Mouse (Mus musculus) embryonic facial prominence, embryonic 12.5 days (tissue): ENCODE measurements around the gene Kmt5b. TPM values are rescaled to one million over a fixed set of nuclear protein-coding genes. Genes with fewer than 3 reads are reported as not detected.

Source experiments
- ATAC-seq: fragments of 200-750 bp; cut with Nextera tagmentation; 2 replicates; pipeline ENCODE4 v1.8.0; 2017; ENCODE audit not compliant: insufficient number of reproducible peaks, insufficient read depth, low FRiP score, low TSS enrichment
- H3K27ac ChIP-seq: fragments of 300-500 bp; sonication (generic); 2 replicates; pipeline ENCODE4 v1.5.1; 2016; ENCODE audit warnings: mild to moderate bottlenecking
- H3K27me3 ChIP-seq: fragments of 300-500 bp; sonication (generic); 2 replicates; pipeline ENCODE4 v1.6.1; 2016; ENCODE audit warnings: mild to moderate bottlenecking, moderate library complexity
- H3K36me3 ChIP-seq: fragments of 300-500 bp; sonication (generic); 2 replicates; pipeline ENCODE4 v1.6.1; 2016; ENCODE audit warnings: mild to moderate bottlenecking
- H3K4me1 ChIP-seq: fragments of 300-500 bp; sonication (generic); 2 replicates; pipeline ENCODE4 v1.6.1; 2016
- H3K4me2 ChIP-seq: fragments of 300-500 bp; sonication (generic); replicated peaks from 2 replicates; pipeline ENCODE4 v1.6.1; 2016; ENCODE audit warnings: mild to moderate bottlenecking, moderate library complexity
- H3K4me3 ChIP-seq: fragments of 300-500 bp; sonication (generic); 2 replicates; pipeline ENCODE4 v1.5.1; 2016; ENCODE audit warnings: mild to moderate bottlenecking
- H3K9ac ChIP-seq: fragments of 300-500 bp; sonication (generic); 2 replicates; pipeline ENCODE4 v1.6.1; 2016; ENCODE audit warnings: mild to moderate bottlenecking, moderate library complexity
- H3K9me3 ChIP-seq: fragments of 300-500 bp; sonication (generic); 2 replicates; pipeline ENCODE4 v1.6.1; 2016; ENCODE audit warnings: mild to moderate bottlenecking, moderate library complexity
- WGBS: fragments of 180-500 bp; shearing (Covaris S2); methylation state at CpG from one replicate; pipeline ENCODE4 v1.1.7; 2016; 5-methylcytosine and 5-hydroxymethylcytosine counted together
- polyA plus RNA-seq: library from polyadenylated mRNA; unstranded; fragments of >200 nt; fragmentation: Nextera tagmentation; extraction: Ambion mirVana; gene quantifications from 2 replicates; pipeline ENCODE4 v1.2.1, GENCODE M21; 2016

Gene Kmt5b
- polyA plus RNA-seq, 1 experiment from 2014 or later: 42.2 TPM

- H3K4me1 ChIP-seq: 0 out of 2 replicates have a peak, but pooled peaks cover 7% of the 10 kb centered on the region
- no peak overlapping the region for H3K27ac ChIP-seq
- H3K4me3 ChIP-seq: no peak overlapping the region
- no peak overlapping the region for H3K4me2 ChIP-seq
- H3K27me3 ChIP-seq: no peaks in the 10 kb centered on the region
- no peak overlapping the region for H3K9ac ChIP-seq
- 80% methylated on average over 10 of the region's 10 CpGs for WGBS
- H3K36me3 ChIP-seq: no peaks in the 10 kb centered on the region
- no peaks in the 10 kb centered on the region for H3K9me3 ChIP-seq
- no peak for ATAC-seq
Measured at GRCm38 (mm10) chr19:3846676-3847604, 79.7 kb downstream of the Kmt5b start.

GRCm38 (mm10) chr19:3847711-3848110 is 80.5 kb downstream of the Kmt5b start:
- H3K4me2 ChIP-seq: no peak overlapping the region
- 87% methylated on average over 5 of the region's 5 CpGs for WGBS
- H3K4me1 ChIP-seq: 0 out of 2 replicates have a peak, but pooled peaks cover 7% of the 10 kb centered on the region
- H3K9ac ChIP-seq: no peak overlapping the region
- no peak overlapping the region for H3K4me3 ChIP-seq
- H3K36me3 ChIP-seq: no peaks in the 10 kb centered on the region
- H3K9me3 ChIP-seq: no peaks in the 10 kb centered on the region
- H3K27me3 ChIP-seq: no peaks in the 10 kb centered on the region
- no peak overlapping the region for H3K27ac ChIP-seq
- no peak for ATAC-seq

GRCm38 (mm10) chr19:3848207-3848808 is 81.1 kb downstream of the Kmt5b start:
- no peak for ATAC-seq
- H3K36me3 ChIP-seq: no peaks in the 10 kb centered on the region
- H3K27me3 ChIP-seq: no peaks in the 10 kb centered on the region
- H3K27ac ChIP-seq: no peak overlapping the region
- H3K9me3 ChIP-seq: no peaks in the 10 kb centered on the region
- H3K4me2 ChIP-seq: no peak overlapping the region
- 83% methylated on average over 7 of the region's 7 CpGs for WGBS
- no peak overlapping the region for H3K4me3 ChIP-seq
- H3K4me1 ChIP-seq: peaks cover 11% of the 10 kb centered on the region; the same call in 1 of the 2 replicates
- no peak overlapping the region for H3K9ac ChIP-seq

- no peak overlapping the region for H3K9ac ChIP-seq
- no peak overlapping the region for H3K4me2 ChIP-seq
- no peaks in the 10 kb centered on the region for H3K36me3 ChIP-seq
- WGBS: 86% methylated on average over 2 of the region's 2 CpGs
- no peak for ATAC-seq
- H3K9me3 ChIP-seq: no peaks in the 10 kb centered on the region
- peaks cover 16% of the 10 kb centered on the region for H3K4me1 ChIP-seq
- no peak overlapping the region for H3K4me3 ChIP-seq
- no peaks in the 10 kb centered on the region for H3K27me3 ChIP-seq
- no peak overlapping the region for H3K27ac ChIP-seq
Measured at GRCm38 (mm10) chr19:3849251-3849650, 82.0 kb downstream of the Kmt5b start.

- Histone ChIP-seq H3K4me1 (peaks cover 20% of the 10 kb centered on the region), H3K9ac (no peak overlapping the region), H3K9me3 (no peaks in the 10 kb centered on the region), H3K4me2 (no peak overlapping the region), H3K36me3 (no peaks in the 10 kb centered on the region), H3K4me3 (no peak overlapping the region), H3K27ac (no peak overlapping the region), H3K27me3 (no peaks in the 10 kb centered on the region)
- WGBS: 37% methylated on average over 5 of the region's 5 CpGs
- ATAC-seq: no peak
Measured at GRCm38 (mm10) chr19:3850076-3850475, 82.9 kb downstream of the Kmt5b start.

GRCm38 (mm10) chr19:3850847-3851469 is 83.7 kb downstream of the Kmt5b start:
- 5% methylated on average over 19 of the region's 19 CpGs for WGBS
- Histone ChIP-seq H3K27ac (no peak overlapping the region), H3K36me3 (no peaks in the 10 kb centered on the region), H3K4me1 (peaks cover 29% of the 10 kb centered on the region), H3K9me3 (no peaks in the 10 kb centered on the region), H3K9ac (peak overlapping the region; percentile 46), H3K27me3 (no peaks in the 10 kb centered on the region), H3K4me3 (peak overlapping the region; percentile 87), H3K4me2 (peak overlapping the region; percentile 52)
- ATAC-seq: no peak

GRCm38 (mm10) chr19:3851502-3851962 is 84.3 kb downstream of the Kmt5b start, which contains the start of gene Chka:
Chka (plus strand) TSS chr19:3851773.
- no peaks in the 10 kb centered on the region for H3K9me3 ChIP-seq
- no peaks in the 10 kb centered on the region for H3K27me3 ChIP-seq
- H3K4me1 ChIP-seq: peaks cover 31% of the 10 kb centered on the region
- under 1% methylated on average over 54 of the region's 54 CpGs for WGBS
- peak; percentile 98 for ATAC-seq
- peak within 1 kb of the TSS; percentile 97 for H3K27ac ChIP-seq
- peak within 1 kb of the TSS; percentile 85 for H3K9ac ChIP-seq
- peak within 1 kb of the TSS; percentile 52 for H3K4me2 ChIP-seq
- no peaks in the 10 kb centered on the region for H3K36me3 ChIP-seq
- H3K4me3 ChIP-seq: peak within 1 kb of the TSS; percentile 87

- Histone ChIP-seq H3K27me3 (no peaks in the 10 kb centered on the region), H3K9me3 (no peaks in the 10 kb centered on the region), H3K9ac (peak overlapping the region; percentile 85), H3K4me3 (peak overlapping the region; percentile 87), H3K36me3 (no peaks in the 10 kb centered on the region), H3K27ac (peak overlapping the region; percentile 97), H3K4me2 (peak overlapping the region; percentile 52), H3K4me1 (peaks cover 31% of the 10 kb centered on the region)
- WGBS: under 1% methylated on average over 47 of the region's 74 CpGs
- ATAC-seq: peak; percentile 22
Measured at GRCm38 (mm10) chr19:3851979-3852681, 84.9 kb downstream of the Kmt5b start.

DNA sequence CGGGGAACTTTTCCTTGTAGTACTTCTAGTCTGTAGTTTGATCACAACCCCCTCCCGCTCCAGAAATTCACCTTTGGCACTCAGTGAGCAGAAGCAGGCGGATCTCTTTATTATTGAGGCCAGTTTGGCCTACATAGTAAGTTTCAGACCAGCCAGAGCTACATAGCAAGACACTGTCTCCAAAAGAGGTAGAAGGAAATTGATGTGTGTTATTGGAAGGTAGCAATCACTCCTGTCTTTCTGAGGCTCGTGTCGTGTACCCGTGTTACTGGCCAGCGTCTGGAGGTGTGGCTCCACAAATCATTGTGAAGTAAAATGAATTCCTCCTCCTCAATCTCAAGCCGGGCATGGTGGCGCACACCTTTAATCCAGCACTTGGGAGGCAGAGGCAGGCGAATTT is 85.9 kb downstream of the Kmt5b start:
- H3K4me3 ChIP-seq: peak overlapping the region; percentile 87
- no peaks in the 10 kb centered on the region for H3K27me3 ChIP-seq
- H3K27ac ChIP-seq: no peak overlapping the region
- H3K36me3 ChIP-seq: no peaks in the 10 kb centered on the region
- no peaks in the 10 kb centered on the region for H3K9me3 ChIP-seq
- ATAC-seq: no peak
- peak overlapping the region; percentile 52 for H3K4me2 ChIP-seq
- WGBS: 94% methylated on average over 10 of the region's 10 CpGs
- no peak overlapping the region for H3K9ac ChIP-seq
- H3K4me1 ChIP-seq: peaks cover 31% of the 10 kb centered on the region

GRCm38 (mm10) chr19:3853891-3854290 is 86.7 kb downstream of the Kmt5b start:
- ATAC-seq: no peak
- Histone ChIP-seq H3K4me3 (no peak overlapping the region), H3K4me1 (peaks cover 31% of the 10 kb centered on the region), H3K27me3 (no peaks in the 10 kb centered on the region), H3K9ac (0 out of 2 replicates have a peak overlapping the region, but pooled peaks have one; percentile 15), H3K4me2 (0 out of 2 replicates have a peak overlapping the region, but pooled peaks have one; percentile 19), H3K36me3 (no peaks in the 10 kb centered on the region), H3K27ac (no peak overlapping the region), H3K9me3 (no peaks in the 10 kb centered on the region)
- 74% methylated on average over 1 of the region's 1 CpGs for WGBS

- 70% methylated on average over 6 of the region's 6 CpGs for WGBS
- Histone ChIP-seq H3K4me2 (peak overlapping the region; percentile 23; the same call in 1 of the 2 replicates), H3K27ac (peak overlapping the region; percentile 23; the same call in 1 of the 2 replicates), H3K9ac (no peak overlapping the region), H3K4me3 (no peak overlapping the region), H3K4me1 (peaks cover 31% of the 10 kb centered on the region), H3K27me3 (no peaks in the 10 kb centered on the region), H3K36me3 (no peaks in the 10 kb centered on the region), H3K9me3 (no peaks in the 10 kb centered on the region)
- no peak for ATAC-seq
Measured at GRCm38 (mm10) chr19:3855091-3855490, 87.9 kb downstream of the Kmt5b start.
